Mouse (Mus musculus) ES-CJ7 (cell line): ENCODE data around the gene Smim24.

Experiments used
- DNase-seq: peaks from one replicate; pipeline ENCODE4 v3.0.0; 2011; ENCODE audit warnings: low read depth, low spot score

Gene Smim24

GRCm38 (mm10) chr10:81408424-81408729 is 15.5 kb downstream of the Smim24 start:
- no peak for DNase-seq

DNA sequence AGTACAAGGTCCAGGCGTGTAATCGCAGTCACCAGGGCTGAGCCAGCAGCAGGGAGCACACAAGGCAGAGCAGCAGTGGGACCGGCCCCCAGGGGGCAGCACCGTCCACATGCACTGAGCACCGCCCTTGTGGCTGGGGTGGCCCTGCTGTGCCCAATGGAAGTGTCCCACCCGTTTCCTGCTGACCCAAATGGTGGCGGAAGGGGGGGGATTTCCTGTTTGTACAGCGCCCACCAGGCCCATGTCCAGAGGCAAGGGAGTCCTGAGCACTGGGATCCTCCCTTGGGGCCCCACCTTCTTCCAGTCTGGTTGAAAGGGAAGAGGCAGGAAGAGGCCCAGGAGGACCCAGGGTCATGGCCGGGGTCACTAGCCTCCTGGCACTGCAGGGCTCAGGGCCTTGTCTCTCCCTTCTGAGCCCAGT is 16.0 kb downstream of the Smim24 start:
- DNase-seq: peak; percentile 79

DNA sequence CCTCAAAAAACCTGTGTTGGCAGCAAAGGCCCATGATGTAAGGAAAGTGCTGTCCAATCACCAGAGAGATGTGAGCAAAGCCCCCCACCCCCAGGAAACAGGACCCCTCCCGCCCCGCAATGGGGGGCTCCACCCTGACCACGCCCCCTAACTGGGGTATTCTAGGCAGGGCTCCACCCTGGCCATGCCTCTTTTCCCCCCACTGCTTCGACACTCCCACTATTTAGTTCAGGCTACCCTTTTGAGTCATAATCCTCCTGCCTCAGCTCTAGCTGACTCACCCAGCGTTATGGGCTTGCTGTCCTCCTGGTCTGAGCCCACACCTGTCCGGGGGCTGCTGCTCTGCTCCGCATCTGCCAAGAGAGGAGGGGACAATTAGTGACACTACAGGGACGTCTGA is 16.5 kb downstream of the Smim24 start:
- peak; percentile 85 for DNase-seq

DNA sequence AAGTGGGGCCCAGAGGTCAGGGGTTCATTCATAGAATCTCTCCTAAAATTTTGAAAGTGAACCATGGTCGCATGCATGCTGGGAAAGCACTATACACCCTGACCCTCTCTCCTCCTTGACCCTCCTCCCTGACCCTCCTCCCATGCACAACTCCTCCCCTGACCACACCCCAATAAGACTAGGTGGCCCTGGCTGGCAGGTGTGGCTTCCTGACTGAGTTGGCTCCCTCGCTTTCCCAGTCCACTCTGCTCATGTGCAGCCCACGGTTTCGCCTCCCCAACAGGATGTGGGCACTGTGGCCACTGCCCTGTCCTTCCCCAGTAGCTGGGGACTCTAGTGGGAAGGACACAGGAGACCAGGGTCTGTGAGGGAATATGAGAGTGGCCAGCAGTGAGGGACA is 17.5 kb downstream of the Smim24 start:
- no peak for DNase-seq

DNA sequence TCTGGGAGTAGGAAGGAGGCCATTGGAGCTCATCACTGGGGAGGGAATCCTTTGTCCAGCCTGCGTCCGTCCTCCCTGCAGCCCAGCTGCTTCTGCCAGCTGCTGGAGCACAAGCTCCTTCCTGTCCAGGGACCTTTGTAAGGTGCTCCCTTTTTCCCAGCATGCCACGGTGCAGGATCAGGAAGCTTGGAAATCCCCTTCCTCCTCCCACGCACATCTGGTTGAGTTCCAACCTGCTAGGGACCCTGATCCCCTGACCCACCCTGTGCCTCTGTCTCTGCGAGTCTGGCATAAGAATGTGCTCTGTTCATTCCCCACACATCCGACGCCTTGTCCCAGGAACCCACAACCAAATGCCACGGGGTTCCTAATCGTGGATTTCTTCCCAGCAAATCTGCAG is 18.1 kb downstream of the Smim24 start:
- DNase-seq: no peak

DNA sequence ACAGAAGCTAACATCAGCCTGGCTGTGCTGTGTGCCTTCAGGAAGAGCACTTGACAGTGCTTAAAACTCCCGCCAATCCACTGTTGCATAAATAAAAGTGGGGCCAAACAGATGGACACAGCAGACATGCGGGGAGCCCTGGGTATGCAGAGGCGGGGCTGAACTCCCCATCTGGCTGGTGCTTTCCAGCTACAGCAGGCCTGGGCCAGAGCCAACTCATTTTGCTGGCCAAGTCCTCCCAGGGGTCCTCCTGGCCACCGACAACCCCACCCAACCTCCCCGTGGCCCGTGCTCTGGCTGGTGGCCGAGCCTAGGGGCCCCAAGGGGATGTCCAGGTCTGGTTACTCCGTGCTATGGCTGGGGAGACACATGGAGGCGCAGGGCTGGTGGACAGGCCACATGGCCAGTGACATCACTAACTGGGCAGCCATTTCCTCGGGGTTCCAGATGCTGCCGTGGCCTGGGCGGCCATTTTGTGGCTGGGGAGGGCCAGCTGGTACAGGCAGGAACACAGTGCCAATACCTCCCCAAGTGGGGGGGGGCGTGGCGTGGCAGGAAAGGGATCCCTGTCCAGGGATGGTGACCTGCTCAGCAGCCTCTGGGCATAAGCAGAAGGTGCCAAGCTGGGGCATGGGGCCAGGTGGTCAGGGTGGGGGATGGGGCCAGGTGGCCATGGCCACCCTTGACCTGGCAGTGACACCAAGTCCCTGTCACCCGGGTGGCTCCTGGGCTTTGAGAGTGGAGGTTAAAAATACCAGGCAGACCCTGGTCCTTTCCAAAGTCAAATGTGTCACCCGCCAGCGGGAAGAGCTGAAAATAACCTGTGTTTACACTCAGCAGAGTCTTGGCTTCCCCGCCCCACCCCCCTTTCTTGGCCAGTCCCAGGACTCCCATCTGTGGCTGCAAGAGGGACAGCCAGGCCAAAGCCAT is 18.9 kb downstream of the Smim24 start:
- no peak for DNase-seq

DNA sequence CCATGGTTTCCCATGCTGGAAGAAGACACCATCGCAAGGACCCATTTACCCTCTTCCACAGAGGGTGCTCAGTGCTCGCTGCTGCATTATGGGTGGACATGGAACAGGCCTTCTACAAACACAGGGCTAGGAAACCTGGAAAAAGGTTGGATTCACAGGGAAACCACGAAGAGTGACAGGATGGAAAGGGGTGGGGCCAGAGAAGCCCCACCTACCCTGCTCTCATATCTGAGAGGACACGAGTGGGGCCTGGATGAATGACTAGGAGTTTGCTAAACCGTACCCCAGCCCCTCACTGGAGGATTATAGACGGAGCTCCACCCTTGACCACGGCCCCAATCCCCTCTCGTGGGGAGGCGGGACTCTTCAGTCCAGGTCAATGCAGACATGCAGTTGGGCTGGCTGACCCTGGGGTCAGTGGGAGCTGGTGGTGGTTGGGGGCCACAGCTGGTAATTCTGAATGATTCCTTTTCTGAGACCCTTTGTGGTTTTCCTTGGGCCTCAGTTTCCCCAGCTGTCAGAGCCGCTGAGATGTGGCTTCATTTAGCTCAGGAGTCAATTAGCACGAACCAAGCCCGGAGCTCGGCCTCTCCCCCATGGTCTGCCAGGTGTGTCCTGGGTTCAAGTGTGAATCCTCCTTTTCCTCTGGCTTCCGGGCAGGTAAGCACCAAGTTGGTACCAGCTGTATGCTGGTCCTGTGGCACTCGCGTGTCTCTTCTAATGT is 19.9 kb downstream of the Smim24 start:
- DNase-seq: no peak

DNA sequence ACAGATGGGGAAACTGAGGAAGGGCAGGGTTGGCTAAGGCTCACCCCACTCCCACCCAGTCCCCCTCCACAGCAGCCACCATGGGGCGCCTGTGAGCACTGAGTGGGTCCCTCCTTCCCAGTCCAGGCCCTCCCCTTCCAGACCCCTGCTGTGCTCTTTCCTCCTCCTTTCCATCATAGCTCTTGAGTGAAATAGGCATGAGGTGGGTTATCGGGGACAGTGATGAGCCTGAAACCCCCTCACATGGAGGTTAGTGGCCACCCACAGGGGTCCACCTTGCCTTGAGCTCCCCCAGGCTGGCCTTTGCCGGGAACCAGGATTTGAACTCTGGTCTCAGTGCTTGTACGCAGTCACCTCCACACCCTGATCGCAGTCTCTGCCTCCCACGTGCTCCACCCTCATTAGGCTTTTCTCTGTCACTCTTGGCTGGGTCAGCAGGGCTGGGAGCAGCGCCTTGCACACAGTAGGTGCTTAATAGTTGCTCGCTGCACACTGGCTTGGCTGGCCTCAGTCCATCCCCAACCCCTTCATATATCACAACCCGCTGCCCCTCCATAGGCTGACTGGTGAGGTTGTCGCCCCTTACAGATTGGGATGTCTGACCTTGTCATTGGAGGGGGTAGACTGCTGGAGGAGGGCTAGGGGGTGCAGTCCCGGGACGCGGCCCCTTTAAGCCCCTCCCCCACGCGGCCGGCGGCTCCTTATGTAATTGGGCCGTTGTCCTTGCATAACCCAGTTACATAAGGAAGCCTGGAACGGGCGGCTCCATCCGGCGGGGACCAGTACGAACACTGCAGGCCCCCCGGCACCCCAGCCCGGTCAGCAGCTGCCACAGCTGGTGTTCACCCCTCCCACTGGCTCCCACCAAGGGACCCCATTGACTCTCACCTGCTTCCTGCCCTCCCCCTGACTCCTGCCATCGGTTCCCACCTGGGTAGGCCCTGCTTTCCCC is 20.7 kb downstream of the Smim24 start:
- DNase-seq: peak; percentile 92

- DNase-seq: peak; percentile 84
These were observed 21.8 kb downstream of the Smim24 start for GRCm38 (mm10) chr10:81414682-81415081.

- DNase-seq: no peak
These were observed 22.3 kb downstream of the Smim24 start for GRCm38 (mm10) chr10:81415146-81415545.

- DNase-seq: no peak
These were observed 22.9 kb downstream of the Smim24 start for GRCm38 (mm10) chr10:81415549-81416310.

- DNase-seq: peak; percentile 98
These were observed 23.9 kb downstream of the Smim24 start for GRCm38 (mm10) chr10:81416581-81417226.

DNA sequence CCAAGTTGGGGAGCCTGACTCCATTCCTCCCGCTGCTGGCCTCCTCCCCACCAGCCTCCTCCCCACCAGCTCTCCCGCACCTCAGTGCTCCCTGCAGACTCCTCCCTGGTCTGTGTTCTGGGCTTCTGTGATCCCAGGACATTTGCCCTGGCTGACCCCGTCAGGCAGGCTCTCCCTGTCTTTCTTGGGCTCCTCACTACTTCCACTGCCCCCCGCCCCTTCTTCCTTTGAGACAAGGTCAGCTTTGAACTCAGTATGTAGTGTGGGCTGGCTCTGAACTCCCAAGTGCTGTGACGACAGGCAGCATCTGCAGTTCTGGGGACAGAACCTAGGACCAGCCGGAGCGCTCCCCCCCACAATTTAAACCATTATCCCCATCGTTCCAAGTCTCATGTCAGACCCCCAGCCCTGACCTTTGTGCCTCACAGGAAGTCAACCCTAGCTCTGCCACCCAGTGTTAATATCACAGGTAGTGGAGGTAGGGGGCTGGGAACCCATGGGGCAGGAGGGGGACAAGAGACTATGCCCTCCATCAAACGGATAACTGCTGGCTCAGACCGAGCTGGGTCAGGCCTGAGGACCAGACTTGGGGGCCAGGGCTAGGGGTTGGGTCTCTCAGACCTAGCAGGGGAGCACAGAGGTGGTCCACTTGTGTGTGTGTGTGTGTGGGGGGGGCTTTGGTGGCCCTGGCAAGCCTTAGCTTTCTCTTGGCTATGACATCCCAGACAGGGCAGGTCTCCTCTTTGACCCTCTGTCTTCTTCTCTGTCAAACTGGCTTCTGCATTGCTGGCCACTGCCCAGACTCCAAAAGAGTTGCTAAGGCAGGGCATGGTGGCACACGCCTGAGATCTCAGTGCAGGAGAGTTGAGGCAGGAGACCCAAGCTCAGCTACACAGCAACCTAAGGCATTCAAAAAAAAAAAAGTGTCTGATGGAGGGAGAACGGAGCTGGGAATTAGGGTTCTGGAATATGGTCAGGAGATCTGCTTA is 24.7 kb downstream of the Smim24 start:
- DNase-seq: no peak

DNA sequence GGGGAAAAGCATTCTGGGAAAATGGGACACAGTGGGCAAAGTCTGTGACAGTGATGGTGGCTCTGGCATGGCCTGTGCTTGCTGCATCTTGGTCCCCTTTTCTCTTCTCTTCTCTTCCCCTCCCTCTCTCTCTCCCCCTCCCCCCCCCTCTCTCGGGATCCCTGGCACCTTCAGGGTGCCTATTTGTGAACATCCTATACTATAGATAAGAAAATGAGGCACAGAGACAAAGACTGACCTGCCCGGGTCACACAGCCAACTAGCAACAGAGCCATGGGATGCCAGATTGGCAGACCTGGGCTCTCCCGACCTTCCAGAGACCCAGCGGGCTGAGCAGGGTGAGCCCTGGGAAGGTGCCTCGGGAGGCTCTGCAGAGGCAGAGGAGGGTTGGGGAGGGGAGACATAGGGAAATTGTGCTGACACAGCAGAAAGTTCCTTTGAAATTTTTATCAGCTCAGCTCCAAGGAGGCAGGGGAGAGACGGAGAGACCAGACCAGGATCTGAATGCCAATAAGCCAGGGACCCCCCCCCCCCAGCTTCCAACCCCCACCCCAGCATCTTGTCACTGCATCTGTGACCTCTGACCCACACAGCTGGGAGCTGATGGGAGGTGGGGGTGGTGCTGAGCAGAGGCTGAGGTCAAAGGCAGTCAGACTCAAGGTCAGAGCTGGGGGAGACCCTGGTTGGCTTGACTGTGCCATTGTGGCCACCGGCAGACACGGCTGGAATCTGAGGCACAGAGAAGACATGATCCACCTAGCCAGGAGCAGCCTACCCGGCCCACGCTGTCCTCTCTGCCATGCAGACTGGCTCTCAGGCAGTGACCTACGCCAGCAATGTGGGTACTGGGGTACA is 25.6 kb downstream of the Smim24 start:
- peak; percentile 83 for DNase-seq

DNA sequence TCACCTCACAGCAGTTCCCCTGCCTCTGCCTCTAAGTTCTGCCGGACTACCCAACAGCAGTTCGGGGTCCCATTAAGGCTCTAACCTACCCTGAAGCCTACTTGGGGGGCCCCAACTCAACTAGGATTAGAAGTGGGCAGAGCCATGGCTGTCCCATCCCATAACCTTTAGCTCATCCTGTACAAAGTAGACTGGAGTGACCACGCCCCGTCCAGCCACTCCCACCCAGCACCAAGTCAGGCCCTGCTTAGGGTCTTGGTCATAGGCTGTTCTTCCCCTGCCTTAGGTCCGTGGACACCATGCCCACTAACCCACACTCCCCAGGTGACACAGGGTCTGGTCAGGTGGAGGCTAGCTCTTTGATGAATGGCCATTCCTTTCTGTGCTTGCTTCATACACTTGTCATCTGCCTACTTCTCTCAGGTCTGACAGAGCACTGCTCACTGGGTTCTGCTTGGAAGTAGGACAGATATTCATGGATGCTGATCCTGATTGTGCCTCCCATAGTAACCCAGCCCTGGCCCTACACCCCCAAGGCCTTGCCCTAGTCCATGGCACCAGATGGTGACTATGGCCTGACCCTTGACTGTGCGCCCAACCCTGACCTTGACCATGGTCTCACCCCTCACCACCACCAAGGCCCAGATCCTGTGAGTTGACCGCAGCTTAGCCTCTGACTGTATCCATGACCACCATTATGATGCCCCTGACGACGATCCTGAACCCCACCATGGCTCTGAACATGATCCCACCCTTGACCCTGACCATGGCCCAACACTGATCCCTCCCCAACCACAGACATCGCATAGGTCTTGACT is 26.5 kb downstream of the Smim24 start:
- peak; percentile 42 for DNase-seq

- DNase-seq: peak; percentile 57
These were observed 27.4 kb downstream of the Smim24 start for GRCm38 (mm10) chr10:81420191-81420767.
